Mouse (Mus musculus): ENCODE measurements around the gene Popdc2.

The Popdc2 gene

GRCm38 (mm10) chr16:38352851-38353250 lies 9.2 kb upstream of the Popdc2 start:
- in situ Hi-C loops (cut with MboI; ENCODE audit: low sequenced_read_pairs): no loop called here

GRCm38 (mm10) chr16:38353642-38354041 lies 8.4 kb upstream of the Popdc2 start:
- in situ Hi-C loops (cut with MboI; ENCODE audit: low sequenced_read_pairs): no loop called here

GRCm38 (mm10) chr16:38354185-38354913 lies 7.7 kb upstream of the Popdc2 start:
- in situ Hi-C loops (cut with MboI; ENCODE audit: low sequenced_read_pairs): no loop called here

DNA sequence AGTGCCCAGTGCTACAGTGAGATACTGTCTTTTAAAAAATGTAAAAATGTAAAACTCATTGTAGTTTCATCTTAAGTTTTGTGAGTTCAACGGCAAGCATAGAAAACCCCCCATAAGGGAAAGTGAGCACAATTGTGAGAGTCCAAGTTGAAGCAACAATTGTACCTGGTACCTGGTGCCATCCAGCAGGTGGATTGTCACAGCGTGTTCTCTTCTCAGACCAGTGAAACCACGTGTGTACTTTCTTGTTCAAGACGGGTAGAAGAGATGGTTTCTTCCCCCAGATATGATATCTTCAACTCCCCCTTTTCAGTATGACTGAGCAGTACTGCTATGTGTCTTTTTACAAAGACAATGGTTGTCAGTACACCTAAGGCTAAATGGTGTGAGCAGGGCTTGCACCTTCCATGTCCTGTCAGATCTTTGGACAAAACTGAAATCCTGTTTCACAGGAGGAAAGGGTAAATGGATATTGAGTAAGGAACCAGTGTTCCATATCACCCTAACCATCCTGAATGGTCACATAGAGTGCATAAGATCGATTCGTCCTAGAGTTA lies 3.7 kb upstream of the Popdc2 start:
- in situ Hi-C loops (cut with MboI; ENCODE audit: low sequenced_read_pairs): no loop called here

GRCm38 (mm10) chr16:38359241-38359640 lies 2.8 kb upstream of the Popdc2 start:
- in situ Hi-C loops (cut with MboI; ENCODE audit: low sequenced_read_pairs): no loop called here

DNA sequence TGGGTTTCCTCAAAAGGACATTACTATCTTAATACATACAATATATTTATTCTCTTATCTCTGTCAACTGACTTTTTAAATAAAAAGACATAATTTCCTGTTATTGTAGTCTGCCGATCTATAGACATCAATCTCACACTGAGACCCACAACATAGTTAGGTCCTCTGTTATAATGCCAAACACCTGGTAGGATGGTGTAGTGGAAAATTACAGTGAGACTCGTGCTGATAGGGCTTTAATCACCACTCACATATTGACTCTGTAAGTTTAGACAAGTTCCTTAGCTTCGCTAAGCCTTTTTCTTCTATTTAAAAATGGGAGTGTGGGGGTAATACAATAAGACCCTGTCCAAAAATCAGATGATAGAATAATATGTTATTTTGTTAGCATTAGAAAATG lies 2.2 kb upstream of the Popdc2 start:
- in situ Hi-C loops (cut with MboI; ENCODE audit: low sequenced_read_pairs): no loop called here

- in situ Hi-C loops (cut with MboI; ENCODE audit: low sequenced_read_pairs): no loop called here
Observed at GRCm38 (mm10) chr16:38360317-38360716, 1.7 kb upstream of the Popdc2 start.

- in situ Hi-C loops (cut with MboI; ENCODE audit: low sequenced_read_pairs): no loop called here
Observed at GRCm38 (mm10) chr16:38362493-38363255, 665 bp downstream of the Popdc2 start.

DNA sequence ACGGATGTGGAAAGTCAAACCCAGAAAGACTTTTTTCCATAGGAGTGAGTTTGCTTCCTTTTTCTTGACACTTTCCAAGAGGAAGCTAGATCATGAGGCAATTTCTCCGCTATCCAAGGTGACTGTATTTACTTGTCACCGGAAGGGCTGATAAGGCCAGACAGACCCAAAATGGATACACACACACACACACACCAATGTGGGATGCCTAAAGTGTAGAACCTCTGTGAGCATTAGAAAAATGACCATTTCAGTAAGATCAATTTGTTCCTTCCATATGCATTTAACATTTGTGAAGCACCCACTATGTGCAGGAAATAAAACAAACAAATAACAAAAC lies 1.2 kb downstream of the Popdc2 start:
- in situ Hi-C loops (cut with MboI; ENCODE audit: low sequenced_read_pairs): no loop called here

DNA sequence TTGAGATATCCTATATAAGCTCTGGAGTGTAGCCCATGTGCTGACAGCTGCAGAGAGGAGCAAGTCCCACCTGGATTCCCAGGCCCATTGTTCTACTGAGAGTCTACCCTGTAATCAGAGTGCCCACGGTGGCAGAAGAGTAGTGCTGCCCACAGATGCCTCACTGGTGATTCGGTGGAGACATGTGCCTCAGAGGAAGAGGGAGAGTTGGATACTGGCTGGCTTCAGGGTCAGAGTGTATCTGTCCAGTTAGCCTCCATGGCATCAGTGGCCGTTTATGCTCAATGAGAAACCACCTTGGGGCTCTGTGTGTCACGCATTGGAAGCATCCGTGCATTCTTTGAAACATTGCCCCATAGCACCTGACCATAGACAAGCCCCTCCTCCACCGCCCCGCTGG lies 1.6 kb downstream of the Popdc2 start:
- in situ Hi-C loops (cut with MboI; ENCODE audit: low sequenced_read_pairs): no loop called here

DNA sequence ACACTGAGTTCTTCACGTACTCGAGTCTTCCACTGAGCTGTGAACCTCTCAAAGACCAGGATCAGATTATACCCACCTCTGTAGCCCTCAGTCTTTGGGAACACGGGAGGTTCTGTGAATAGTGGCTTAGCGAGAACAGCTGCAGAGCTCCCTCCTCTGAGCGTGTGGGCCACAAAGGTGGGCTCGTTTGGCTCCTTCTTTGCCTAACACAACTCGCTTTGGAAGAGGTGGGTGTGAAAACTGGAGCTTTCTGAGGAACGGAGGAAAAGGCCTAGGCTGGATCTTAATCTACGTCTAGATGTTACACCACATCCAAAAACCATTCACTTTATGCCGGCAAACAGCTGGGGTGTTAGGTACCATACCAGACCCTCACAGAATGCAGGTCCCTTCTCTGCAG lies 3.4 kb downstream of the Popdc2 start:
- in situ Hi-C loops (cut with MboI; ENCODE audit: low sequenced_read_pairs): no loop called here

DNA sequence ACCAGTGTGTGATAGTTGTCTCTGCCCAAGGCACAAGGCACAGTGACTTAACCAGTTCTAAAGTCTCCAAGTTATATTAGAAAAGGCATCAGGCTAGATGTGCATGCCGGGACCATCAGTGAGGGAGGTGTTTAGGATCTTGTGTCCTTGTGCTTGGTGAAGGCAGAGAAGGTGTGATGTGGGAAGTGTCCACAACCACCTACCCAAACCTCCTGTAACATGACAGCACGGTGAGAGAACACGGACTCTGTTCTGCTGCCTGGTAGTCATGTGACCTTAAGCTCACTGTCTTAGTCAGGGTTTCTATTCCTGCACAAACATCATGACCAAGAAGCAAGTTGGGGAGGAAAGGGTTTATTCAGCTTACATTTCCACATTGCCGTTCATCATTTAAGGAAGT lies 4.2 kb downstream of the Popdc2 start:
- in situ Hi-C loops (cut with MboI; ENCODE audit: low sequenced_read_pairs): no loop called here

DNA sequence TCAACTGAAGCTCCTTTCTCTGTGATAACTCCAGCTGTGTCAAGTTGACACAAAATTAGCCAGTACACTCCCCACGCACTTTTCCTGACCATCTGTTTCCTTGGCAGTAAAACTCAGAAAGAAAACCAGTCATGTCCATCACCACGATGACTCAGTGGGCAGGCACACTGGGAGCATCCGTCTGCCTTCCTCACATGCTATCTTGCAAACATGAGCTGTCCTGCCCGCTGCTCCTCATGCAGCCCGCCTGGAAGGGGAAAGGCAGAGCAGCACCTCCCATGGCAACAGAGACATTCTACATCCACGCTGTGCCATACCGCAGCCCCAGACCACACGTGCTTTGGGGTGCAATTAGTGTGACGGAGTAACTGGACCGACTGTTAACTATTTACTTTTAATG lies 6.3 kb downstream of the Popdc2 start:
- in situ Hi-C loops (cut with MboI; ENCODE audit: low sequenced_read_pairs): no loop called here

DNA sequence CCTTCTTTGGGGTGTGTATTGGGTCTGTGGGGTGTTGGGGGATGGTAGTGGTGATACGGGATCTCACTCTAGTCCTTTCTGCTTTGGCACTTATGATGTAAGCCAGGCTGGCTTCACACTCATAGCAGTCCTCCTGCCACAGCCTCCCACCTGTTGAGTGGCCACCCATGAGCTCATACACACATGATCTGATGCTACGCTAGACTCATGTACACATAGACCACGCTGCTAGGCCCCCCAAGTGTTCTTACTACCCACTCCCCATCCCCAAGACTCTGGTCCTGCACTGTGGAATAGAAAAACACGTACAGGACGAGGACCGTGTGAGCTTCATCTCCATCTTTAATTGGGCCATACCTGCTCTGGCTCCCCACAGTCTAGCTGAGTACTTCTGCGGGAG lies 7.0 kb downstream of the Popdc2 start:
- in situ Hi-C loops (cut with MboI; ENCODE audit: low sequenced_read_pairs): no loop called here

- in situ Hi-C loops (cut with MboI; ENCODE audit: low sequenced_read_pairs): no loop called here
Observed at GRCm38 (mm10) chr16:38369431-38369830, 7.4 kb downstream of the Popdc2 start.

- in situ Hi-C loops (cut with MboI; ENCODE audit: low sequenced_read_pairs): no loop called here
Observed at GRCm38 (mm10) chr16:38369992-38370484, 8.0 kb downstream of the Popdc2 start.

- in situ Hi-C loops (cut with MboI; ENCODE audit: low sequenced_read_pairs): no loop called here
Observed at GRCm38 (mm10) chr16:38370633-38371374, 8.8 kb downstream of the Popdc2 start.

- in situ Hi-C loops (cut with MboI; ENCODE audit: low sequenced_read_pairs): no loop called here
Observed at GRCm38 (mm10) chr16:38371705-38372296, 9.8 kb downstream of the Popdc2 start.

DNA sequence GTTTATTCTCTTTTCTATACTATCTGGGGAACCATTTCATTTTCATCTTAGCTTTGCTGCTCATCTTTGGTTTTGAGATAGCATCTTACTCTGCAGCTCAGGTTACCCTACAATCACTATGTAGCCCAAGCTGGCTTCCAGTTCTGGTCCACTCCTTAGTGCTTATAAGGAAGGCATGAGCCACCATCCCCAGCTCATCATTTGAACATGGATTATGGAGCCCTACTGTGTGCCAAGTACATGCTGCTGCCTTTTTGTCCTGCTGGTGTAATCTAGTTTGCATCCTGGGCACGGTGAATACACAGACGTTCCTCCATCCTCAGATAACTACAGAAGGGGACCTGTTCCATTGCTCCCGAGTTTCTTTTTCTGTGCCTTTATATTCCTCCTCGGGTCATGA lies 10.9 kb downstream of the Popdc2 start:
- in situ Hi-C loops (cut with MboI; ENCODE audit: low sequenced_read_pairs): no loop called here

DNA sequence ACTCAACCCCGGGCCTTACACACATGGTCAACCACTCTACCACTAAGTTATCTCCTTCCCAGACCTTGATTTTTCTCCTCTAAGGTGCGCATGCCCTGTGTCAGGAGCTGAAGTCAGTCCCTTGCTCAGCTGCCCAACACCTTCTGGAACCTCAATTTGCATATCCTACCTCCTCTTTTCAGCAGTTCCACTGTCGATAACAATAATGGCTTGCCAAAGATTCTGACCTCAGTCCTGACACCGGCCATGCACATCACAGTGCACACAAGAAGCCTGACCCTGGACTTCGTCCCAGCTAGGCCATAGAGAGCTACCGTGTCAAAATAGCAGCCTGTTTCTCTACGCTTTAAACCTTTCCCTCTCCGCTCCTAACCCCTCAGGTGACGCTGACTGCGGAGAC lies 11.4 kb downstream of the Popdc2 start:
- in situ Hi-C loops (cut with MboI; ENCODE audit: low sequenced_read_pairs): no loop called here

- in situ Hi-C loops (cut with MboI; ENCODE audit: low sequenced_read_pairs): no loop called here
Observed at GRCm38 (mm10) chr16:38373941-38374340, 11.9 kb downstream of the Popdc2 start.
